Mouse (Mus musculus) heart, adult 2 months (tissue): ENCODE data around the gene Hoxd3. TPM values are rescaled to one million over a fixed set of nuclear protein-coding genes. Genes with fewer than 3 reads are reported as not detected.

Experiments
- DNase-seq, 2 experiments: peaks; one replicate each; pipeline ENCODE4 v3.0.0; 2021
- H3K27ac ChIP-seq: fragments of 200-600 bp; 2 replicates; pipeline ENCODE4 v1.8.1; 2022
- H3K27me3 ChIP-seq: fragments of 200-500 bp; 2 replicates; pipeline ENCODE4 v1.6.1; 2012; ENCODE audit warnings: mild to moderate bottlenecking, low read length, inconsistent platforms, mixed read lengths; ENCODE audit not compliant: control insufficient read depth, insufficient read depth
- H3K36me3 ChIP-seq: fragments of 200-500 bp; 2 replicates; pipeline ENCODE4 v1.6.1; 2012; ENCODE audit warnings: low read length, inconsistent platforms; ENCODE audit not compliant: control insufficient read depth, insufficient read depth
- H3K4me1 ChIP-seq: fragments of 200-500 bp; 2 replicates; pipeline ENCODE4 v1.6.1; 2011; ENCODE audit warnings: low read length; ENCODE audit not compliant: control insufficient read depth, insufficient read depth
- H3K4me3 ChIP-seq: fragments of 200-600 bp; 2 replicates; pipeline ENCODE4 v1.8.1; 2022
- H3K79me2 ChIP-seq: fragments of 200-500 bp; replicated peaks from 2 replicates; pipeline ENCODE4 v1.6.1; 2012; ENCODE audit warnings: mild to moderate bottlenecking, inconsistent platforms, low read length, moderate library complexity, mixed read lengths; ENCODE audit not compliant: control insufficient read depth, insufficient read depth
- H3K9ac ChIP-seq: fragments of 200-500 bp; 2 replicates; pipeline ENCODE4 v1.6.1; 2012; ENCODE audit warnings: low read depth, mild to moderate bottlenecking, control low read depth, inconsistent platforms, low read length, mixed read lengths
- CTCF ChIP-seq: fragments of 200-600 bp; IDR thresholded peaks from 2 replicates; pipeline ENCODE4 v1.8.1; 2022; ENCODE audit warnings: antibody characterized with exemption, mild to moderate bottlenecking, moderate library complexity
- EP300 ChIP-seq: fragments of 200-500 bp; IDR thresholded peaks from 2 replicates; pipeline ENCODE4 v1.6.1; 2011; ENCODE audit warnings: low read depth, low read length, control low read depth; ENCODE audit not compliant: insufficient read depth
- POLR2A ChIP-seq: fragments of 200-500 bp; IDR thresholded peaks from 2 replicates; pipeline ENCODE4 v1.6.1; 2011; ENCODE audit warnings: mild to moderate bottlenecking, low read depth, low read length, control low read depth; ENCODE audit not compliant: insufficient read depth
- WGBS: fragments of 180-500 bp; shearing (Covaris S2); methylation state at CpG from one replicate; pipeline ENCODE4 v1.1.7; 2018; 5-methylcytosine and 5-hydroxymethylcytosine counted together
- intact Hi-C: fragments of 180-260 bp; cut with DNase I; formaldehyde crosslinking; loops from one replicate; pipeline ENCODE4 v1.15.1; 2025
- polyA plus RNA-seq: library from polyadenylated mRNA; depleted of rRNA; stranded (reverse); fragments of >200 nt; gene quantifications from 2 replicates; pipeline ENCODE4 v1.2.3, GENCODE M21; 2012
- total RNA-seq, 2 experiments: library from RNA; stranded (reverse); gene quantifications; 2 replicates each; pipeline ENCODE4 v1.2.3; 2021

Gene Hoxd3
- total and polyA plus RNA-seq, 3 experiments, result 0.06 TPM; not detected in 2

DNA sequence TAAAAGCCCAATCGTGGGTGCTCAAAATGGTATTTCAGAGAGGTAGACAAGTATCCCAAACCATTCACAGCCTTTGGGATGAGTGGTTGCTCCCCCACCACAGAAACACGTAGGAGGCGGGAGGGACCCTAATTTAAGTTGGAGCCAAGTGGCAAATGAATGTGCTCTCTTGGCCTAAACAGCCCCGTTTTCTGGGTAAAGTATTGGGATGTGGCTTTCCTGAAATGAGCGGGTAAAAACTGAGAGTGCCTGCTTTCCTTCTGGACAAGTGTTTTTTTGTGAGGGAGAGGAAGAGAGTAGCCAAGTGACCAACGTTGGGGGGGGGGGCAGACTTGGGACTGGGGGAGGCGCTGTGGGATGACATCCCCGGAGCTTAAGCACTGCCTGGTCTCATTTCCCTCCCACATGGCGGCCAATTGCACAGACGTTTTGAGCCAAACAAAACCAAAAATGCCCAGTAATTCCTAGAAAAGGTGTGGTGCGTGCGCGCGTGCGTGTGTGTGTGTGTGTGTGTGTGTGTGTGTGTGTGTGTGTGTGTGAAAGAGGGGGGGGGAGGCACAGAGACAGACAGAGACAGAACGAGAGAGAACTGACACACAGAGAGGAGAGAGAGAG, 691 bp upstream of the Hoxd3 start:
- Histone ChIP-seq H3K79me2 (no peaks in the 10 kb centered on the region), H3K27ac (no peak overlapping the region), H3K36me3 (no peaks in the 10 kb centered on the region), H3K9ac (no peak overlapping the region), H3K4me3 (no peak overlapping the region), H3K27me3 (peaks cover 28% of the 10 kb centered on the region), H3K4me1 (no peaks in the 10 kb centered on the region)
- intact Hi-C loops, result no loop called here
- WGBS, result 6% methylated on average over 16 of the region's 16 CpGs
- DNase-seq, result no peak
- TF ChIP-seq EP300 (no peak), CTCF (no peak), POLR2A (no peak)

- Histone ChIP-seq H3K4me3 (no peak overlapping the region), H3K79me2 (no peaks in the 10 kb centered on the region), H3K27me3 (peaks cover 24% of the 10 kb centered on the region), H3K36me3 (no peaks in the 10 kb centered on the region), H3K4me1 (no peaks in the 10 kb centered on the region), H3K27ac (no peak overlapping the region), H3K9ac (no peak overlapping the region)
- 15% methylated on average over 19 of the region's 19 CpGs for WGBS
- TF ChIP-seq CTCF (no peak), POLR2A (no peak), EP300 (no peak)
- intact Hi-C loops, result no loop called here
- DNase-seq, result peak in 1 of 2 experiments; percentile 18
These were observed 1.8 kb downstream of the Hoxd3 start for GRCm38 (mm10) chr2:74713239-74714150.

GRCm38 (mm10) chr2:74714156-74714789, 2.5 kb downstream of the Hoxd3 start:
- H3K27me3 ChIP-seq, result peaks cover 24% of the 10 kb centered on the region
- no peak for DNase-seq
- intact Hi-C loops, result no loop called here
- no peaks in the 10 kb centered on the region for H3K79me2 ChIP-seq
- H3K4me1 ChIP-seq, result no peaks in the 10 kb centered on the region
- 19% methylated on average over 18 of the region's 18 CpGs for WGBS
- no peak overlapping the region for H3K4me3 ChIP-seq
- H3K36me3 ChIP-seq, result no peaks in the 10 kb centered on the region
- no peak for TF ChIP-seq POLR2A
- no peak for TF ChIP-seq CTCF
- no peak for TF ChIP-seq EP300
- no peak overlapping the region for H3K27ac ChIP-seq
- H3K9ac ChIP-seq, result no peak overlapping the region

- DNase-seq, result no peak
- TF ChIP-seq CTCF (no peak), EP300 (no peak), POLR2A (no peak)
- H3K27ac ChIP-seq, result no peak overlapping the region
- no peaks in the 10 kb centered on the region for H3K4me1 ChIP-seq
- intact Hi-C loops, result loop anchor here (1.0 kb wide), 2 partner anchors 340 to 423 kb away; no protein-coding TSS in a partner anchor
- no peak overlapping the region for H3K4me3 ChIP-seq
- H3K79me2 ChIP-seq, result no peaks in the 10 kb centered on the region
- no peak overlapping the region for H3K9ac ChIP-seq
- peaks cover 23% of the 10 kb centered on the region for H3K27me3 ChIP-seq
- no peaks in the 10 kb centered on the region for H3K36me3 ChIP-seq
- 15% methylated on average over 14 of the region's 14 CpGs for WGBS
These were observed 3.2 kb downstream of the Hoxd3 start for GRCm38 (mm10) chr2:74714881-74715280.

DNA sequence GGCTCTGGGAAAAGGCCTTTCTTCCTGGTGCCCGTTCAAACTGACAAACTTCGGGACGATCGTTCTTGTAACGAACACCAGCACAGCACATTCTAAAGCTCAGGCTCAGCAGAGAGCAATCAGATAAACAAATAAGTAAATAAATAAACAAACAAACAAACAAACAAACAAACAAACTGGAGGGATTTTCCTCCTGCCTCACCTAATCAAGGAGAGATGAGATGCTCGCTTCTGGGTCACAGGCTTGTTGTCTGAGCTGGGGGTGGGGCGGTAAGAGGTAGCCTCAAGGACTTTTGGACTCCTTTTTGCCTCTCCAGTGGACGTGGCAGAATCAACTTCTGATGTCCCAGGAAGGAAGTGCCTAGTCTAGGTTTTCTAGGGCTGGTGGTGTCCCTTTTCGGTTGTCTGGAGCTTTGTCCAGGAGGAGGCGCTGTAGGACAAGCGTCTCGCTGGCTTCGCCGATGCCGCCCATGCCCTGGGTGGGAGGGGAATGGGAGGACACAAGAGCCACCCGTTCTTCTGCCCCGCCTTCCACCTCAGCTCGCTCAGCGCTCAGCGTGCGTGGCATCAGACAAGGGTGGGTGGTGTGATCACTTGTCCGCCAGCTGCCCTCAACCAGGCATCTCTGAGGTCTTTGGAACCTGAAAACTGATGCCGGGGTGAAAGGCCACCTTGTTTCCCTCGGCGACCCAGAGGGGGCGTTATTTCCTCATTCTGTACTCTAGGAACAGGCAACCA, 3.9 kb downstream of the Hoxd3 start:
- Histone ChIP-seq H3K36me3 (no peaks in the 10 kb centered on the region), H3K4me3 (no peak overlapping the region), H3K27ac (no peak overlapping the region), H3K9ac (no peak overlapping the region), H3K27me3 (peaks cover 21% of the 10 kb centered on the region), H3K4me1 (no peaks in the 10 kb centered on the region), H3K79me2 (no peaks in the 10 kb centered on the region)
- intact Hi-C loops, result loop anchor here (1.0 kb wide), 3 partner anchors 249 to 423 kb away; no protein-coding TSS in a partner anchor
- WGBS, result 5% methylated on average over 26 of the region's 26 CpGs
- peak; percentile 75 to 85 for DNase-seq
- peak; percentile 88 for TF ChIP-seq CTCF
- TF ChIP-seq EP300, result peak; percentile 60; the same call in 1 of the 2 replicates
- no peak for TF ChIP-seq POLR2A
